25 mouse cellular contexts compared by ENCODE assay signal in genomic region chr9:81819715-81820373, GRCm38 (mm10). TPM values are rescaled to one million over a fixed set of nuclear protein-coding genes. Genes with fewer than 3 reads are reported as not detected.
A peak's percentile ranks its signal among the peaks of the same experiment; 100 is the strongest.
DNase-seq lines count a peak whose midpoint lies in the region; ATAC-seq and TF ChIP-seq lines count a peak whose summit lies in the region.
"Had no signal": no experiment of that assay in that cellular context is flagged by ENCODE, and none has a peak within 500 bp of the region (broad histone marks: within the 10 kb centered on the region; RNA-seq: fewer than 3 reads in every experiment).

No protein-coding gene starts in this region.

- H3K9ac ChIP-seq in liver, postnatal 0 days (replicated peaks) = no peak overlapping the region
- no peak overlapping the region for H3K9ac ChIP-seq in liver, embryonic 11.5 days (ENCODE audit: low read depth, low read length)
- H3K9ac ChIP-seq in hindbrain, embryonic 16.5 days (ENCODE audit: low read depth, low read length) = no peak overlapping the region
- H3K9ac ChIP-seq: forebrain, embryonic 12.5 days; forebrain, embryonic 15.5 days; hindbrain, embryonic 12.5 days; hindbrain, embryonic 15.5 days; intestine, embryonic 15.5 days had no signal

- no peaks in the 10 kb centered on the region for H3K36me3 ChIP-seq in liver, postnatal 0 days (replicated peaks; ENCODE audit: insufficient read depth, low read length)
- H3K36me3 ChIP-seq in liver, embryonic 11.5 days (ENCODE audit: control insufficient read depth, insufficient read depth, low read length) = no peaks in the 10 kb centered on the region
- no peaks in the 10 kb centered on the region for H3K36me3 ChIP-seq in hindbrain, embryonic 16.5 days (ENCODE audit: control insufficient read depth, insufficient read depth, low read length)
- H3K36me3 ChIP-seq: forebrain, embryonic 12.5 days; forebrain, embryonic 15.5 days; hindbrain, embryonic 12.5 days; hindbrain, embryonic 15.5 days; intestine, embryonic 15.5 days had no signal

- H3K4me2 ChIP-seq in liver, postnatal 0 days (ENCODE audit: low read depth, low read length) = no peak overlapping the region
- H3K4me2 ChIP-seq in liver, embryonic 11.5 days = no peak overlapping the region
- H3K4me2 ChIP-seq in hindbrain, embryonic 16.5 days (ENCODE audit: low read length) = no peak overlapping the region
- H3K4me2 ChIP-seq: forebrain, embryonic 12.5 days; forebrain, embryonic 15.5 days; heart, embryonic 11.5 days; hindbrain, embryonic 12.5 days; hindbrain, embryonic 15.5 days; intestine, embryonic 15.5 days had no signal

- peak; percentile 62; the same call in 1 of the 2 replicates for TF ChIP-seq EP300 in liver, postnatal 0 days (IDR thresholded peaks at IDR 0.05; ENCODE audit: low read depth)

- H3K4me1 ChIP-seq in liver, postnatal 0 days (ENCODE audit: insufficient read depth) = no peaks in the 10 kb centered on the region
- no peaks in the 10 kb centered on the region for H3K4me1 ChIP-seq in liver, embryonic 11.5 days (replicated peaks; ENCODE audit: control insufficient read depth, insufficient read depth, low read length)
- H3K4me1 ChIP-seq in hindbrain, embryonic 16.5 days (ENCODE audit: control insufficient read depth, insufficient read depth, low read depth, low read length) = no peaks in the 10 kb centered on the region
- H3K4me1 ChIP-seq: forebrain, embryonic 12.5 days; forebrain, embryonic 15.5 days; hindbrain, embryonic 12.5 days; hindbrain, embryonic 15.5 days; intestine, embryonic 15.5 days had no signal

- no peak overlapping the region for H3K27ac ChIP-seq in liver, postnatal 0 days (ENCODE audit: low read depth)
- H3K27ac ChIP-seq in liver, embryonic 11.5 days (ENCODE audit: low read depth, low read length) = no peak overlapping the region
- H3K27ac ChIP-seq in hindbrain, embryonic 16.5 days (ENCODE audit: low read depth, low read length) = no peak overlapping the region
- H3K27ac ChIP-seq: forebrain, embryonic 12.5 days; forebrain, embryonic 15.5 days; heart, adult 2 months; hindbrain, embryonic 12.5 days; hindbrain, embryonic 15.5 days; intestine, embryonic 15.5 days had no signal

- no peak for DNase-seq in liver, postnatal 0 days
- no peak for DNase-seq in liver, embryonic 11.5 days (ENCODE audit: low spot score)
- no peak for DNase-seq in heart, adult 9 months (ENCODE audit: low spot score in 2 of 2)
- DNase-seq: adrenal gland, postnatal 14 days; cerebellum, adult 11-12 months; cerebellum, adult 8-10 months; cerebellum, postnatal 10 days; cerebellum, postnatal 36 days; gastrocnemius, postnatal 10 days; gastrocnemius, postnatal 36 days; heart, adult 2 months had no signal

- no peaks in the 10 kb centered on the region for H3K9me3 ChIP-seq in liver, postnatal 0 days (ENCODE audit: low read length)
- no peaks in the 10 kb centered on the region for H3K9me3 ChIP-seq in liver, embryonic 11.5 days (ENCODE audit: control insufficient read depth, low read length)
- no peaks in the 10 kb centered on the region for H3K9me3 ChIP-seq in hindbrain, embryonic 16.5 days (ENCODE audit: control insufficient read depth, low read length)
- H3K9me3 ChIP-seq: forebrain, embryonic 12.5 days; forebrain, embryonic 15.5 days; hindbrain, embryonic 12.5 days; hindbrain, embryonic 15.5 days; intestine, embryonic 15.5 days had no signal

- no peak overlapping the region for H3K4me3 ChIP-seq in liver, postnatal 0 days (ENCODE audit: low read depth, low read length)
- H3K4me3 ChIP-seq in liver, embryonic 11.5 days (ENCODE audit: low read depth, low read length) = no peak overlapping the region
- no peak overlapping the region for H3K4me3 ChIP-seq in hindbrain, embryonic 16.5 days (ENCODE audit: low read length)
- H3K4me3 ChIP-seq: forebrain, embryonic 12.5 days; forebrain, embryonic 15.5 days; heart, adult 2 months; hindbrain, embryonic 12.5 days; hindbrain, embryonic 15.5 days; intestine, embryonic 15.5 days had no signal

- no peak for TF ChIP-seq CTCF in liver, postnatal 0 days (IDR thresholded peaks at IDR 0.05; ENCODE audit: low read depth)

- peak; percentile 56; the same call in 1 of the 2 replicates for ATAC-seq in liver, postnatal 0 days
- ATAC-seq in liver, embryonic 11.5 days (replicated peaks; ENCODE audit: low FRiP score) = no peak; the same call in 1 of the 2 replicates
- ATAC-seq in common myeloid progenitor, adult 5-6 weeks (replicated peaks; ENCODE audit: low read depth, poor library complexity, severe bottlenecking) = 0 out of 2 replicates have a peak, but pooled peaks have one; percentile 29
- ATAC-seq in megakaryocyte progenitor cell, adult 5-6 weeks (replicated peaks; ENCODE audit: poor library complexity) = peak; percentile 60
- no peak for ATAC-seq in hindbrain, embryonic 16.5 days
- ATAC-seq: CD4-positive, CD25-positive, alpha-beta regulatory T cell, adult 4 months; forebrain, embryonic 15.5 days; intestine, embryonic 15.5 days; Patski had no signal

- WGBS in liver, postnatal 0 days (ENCODE audit: insufficient replicate concordance) = 84% methylated on average over 1 of the region's 1 CpGs
- 82% methylated on average over 1 of the region's 1 CpGs for WGBS in liver, embryonic 11.5 days
- WGBS in hindbrain, embryonic 16.5 days = 89% methylated on average over 1 of the region's 1 CpGs

- no peaks in the 10 kb centered on the region for H3K27me3 ChIP-seq in liver, postnatal 0 days (ENCODE audit: insufficient read depth, low read length)
- H3K27me3 ChIP-seq in liver, embryonic 11.5 days (replicated peaks; ENCODE audit: control insufficient read depth, insufficient read depth, low read length) = no peaks in the 10 kb centered on the region
- H3K27me3 ChIP-seq in hindbrain, embryonic 16.5 days (replicated peaks; ENCODE audit: control insufficient read depth, insufficient read depth, low read length) = no peaks in the 10 kb centered on the region
- H3K27me3 ChIP-seq: forebrain, embryonic 12.5 days; forebrain, embryonic 15.5 days; hindbrain, embryonic 12.5 days; hindbrain, embryonic 15.5 days; intestine, embryonic 15.5 days; Patski had no signal

RNA-seq across cellular contexts. Expression of gene Mei4, which starts 43.6 kb away (rescaled TPM):
- 0.09 and 0.29 TPM in 2 replicates for polyA plus RNA-seq in liver, postnatal 0 days (2015; fragmentation: Nextera tagmentation; extraction: Ambion mirVana)
- 0.16 and 0.27 TPM in 2 replicates for polyA plus RNA-seq in liver, embryonic 11.5 days (2014; fragmentation: Nextera tagmentation; extraction: Ambion mirVana)
- total RNA-seq in common myeloid progenitor, adult 5-6 weeks (2017) = 3.1 and 3.5 TPM in 2 replicates
- 3.2 and 4.2 TPM in 2 replicates for total RNA-seq in megakaryocyte progenitor cell, adult 5-6 weeks (2015)
- total RNA-seq in megakaryocyte progenitor cell, adult 5-6 weeks (2017) = 1.5 and 1.9 TPM in 2 replicates
- polyA plus RNA-seq in hindbrain, embryonic 16.5 days (2015; fragmentation: Nextera tagmentation; extraction: Ambion mirVana) = 2.3 and 2.6 TPM in 2 replicates
- total RNA-seq: adrenal gland, postnatal 4 days; gastrocnemius, postnatal 10 days; gastrocnemius, postnatal 36 days; heart, adult 2 months; heart, postnatal 25 days had no signal
- polyA plus RNA-seq: heart, adult 2 months; heart, postnatal 0 days had no signal

Comparison
In these comparisons a context has a peak if more than half of its experiments do, and no peak if none do; other contexts are left out.
1. ATAC-seq: peak in liver, postnatal 0 days (single experiment), common myeloid progenitor, adult 5-6 weeks (single experiment) and megakaryocyte progenitor cell, adult 5-6 weeks (single experiment); none in liver, embryonic 11.5 days (single experiment) and hindbrain, embryonic 16.5 days (single experiment).